Mouse (Mus musculus): ENCODE measurements around the gene Cerkl. TPM values are rescaled to one million over a fixed set of nuclear protein-coding genes. Genes with fewer than 3 reads are reported as not detected.
A peak's percentile ranks its signal among the peaks of the same experiment; 100 is the strongest.

The Cerkl gene
- polyA plus RNA-seq, 1 experiment from 2014 or later = 1.4 TPM

- 3% methylated on average over 44 of the region's 44 CpGs for WGBS
- peak; percentile 32; the same call in 1 of the 2 replicates for ATAC-seq (ENCODE audit: low read depth)
- Histone ChIP-seq H3K36me3 (ENCODE audit: control insufficient read depth, insufficient read depth, low read length) (no peaks in the 10 kb centered on the region), H3K4me1 (ENCODE audit: control insufficient read depth, insufficient read depth, low read length) (peaks cover 13% of the 10 kb centered on the region; the same call in 1 of the 2 replicates), H3K9ac (replicated peaks; ENCODE audit: low read depth, low read length) (no peak overlapping the region), H3K4me3 (ENCODE audit: low read depth, low read length) (no peak overlapping the region), H3K4me2 (ENCODE audit: low read depth, low read length) (peak overlapping the region; percentile 36), H3K27ac (ENCODE audit: low read depth, low read length) (peak overlapping the region; percentile 22; the same call in 1 of the 2 replicates), H3K27me3 (ENCODE audit: control insufficient read depth, insufficient read depth, low read length) (peaks cover 19% of the 10 kb centered on the region), H3K9me3 (ENCODE audit: control insufficient read depth, low read length) (no peaks in the 10 kb centered on the region)
These were observed 2.8 kb upstream of the Cerkl start for GRCm38 (mm10) chr2:79459061-79460045.

DNA sequence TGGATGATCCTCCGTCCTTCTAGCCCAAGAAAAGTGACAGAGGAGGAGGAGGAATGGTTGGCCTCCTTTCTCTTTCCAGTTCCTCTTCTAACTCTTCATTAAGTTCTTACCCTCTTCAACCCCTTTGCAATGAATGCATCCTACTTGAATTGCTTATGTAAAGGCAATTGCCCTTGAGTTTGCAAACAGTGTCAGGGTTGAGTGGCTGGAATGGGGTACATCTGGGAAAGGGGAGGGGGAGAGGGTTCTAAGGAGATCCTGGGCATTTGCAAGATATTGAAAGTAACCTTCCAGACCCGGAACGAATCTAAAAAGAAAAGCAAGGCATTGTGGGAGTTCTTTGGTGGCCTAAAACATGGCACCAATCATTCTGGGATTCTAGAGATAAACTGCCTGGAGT lies 1.3 kb upstream of the Cerkl start:
- H3K27me3 ChIP-seq (ENCODE audit: control insufficient read depth, insufficient read depth, low read length) = peaks cover 19% of the 10 kb centered on the region
- H3K4me3 ChIP-seq (ENCODE audit: low read depth, low read length) = no peak overlapping the region
- 20% methylated on average over 3 of the region's 3 CpGs for WGBS
- H3K4me2 ChIP-seq (ENCODE audit: low read depth, low read length) = no peak overlapping the region
- peaks cover 13% of the 10 kb centered on the region; the same call in 1 of the 2 replicates for H3K4me1 ChIP-seq (ENCODE audit: control insufficient read depth, insufficient read depth, low read length)
- ATAC-seq (ENCODE audit: low read depth) = no peak
- H3K36me3 ChIP-seq (ENCODE audit: control insufficient read depth, insufficient read depth, low read length) = no peaks in the 10 kb centered on the region
- no peak overlapping the region for H3K9ac ChIP-seq (replicated peaks; ENCODE audit: low read depth, low read length)
- H3K27ac ChIP-seq (ENCODE audit: low read depth, low read length) = no peak overlapping the region
- no peaks in the 10 kb centered on the region for H3K9me3 ChIP-seq (ENCODE audit: control insufficient read depth, low read length)

DNA sequence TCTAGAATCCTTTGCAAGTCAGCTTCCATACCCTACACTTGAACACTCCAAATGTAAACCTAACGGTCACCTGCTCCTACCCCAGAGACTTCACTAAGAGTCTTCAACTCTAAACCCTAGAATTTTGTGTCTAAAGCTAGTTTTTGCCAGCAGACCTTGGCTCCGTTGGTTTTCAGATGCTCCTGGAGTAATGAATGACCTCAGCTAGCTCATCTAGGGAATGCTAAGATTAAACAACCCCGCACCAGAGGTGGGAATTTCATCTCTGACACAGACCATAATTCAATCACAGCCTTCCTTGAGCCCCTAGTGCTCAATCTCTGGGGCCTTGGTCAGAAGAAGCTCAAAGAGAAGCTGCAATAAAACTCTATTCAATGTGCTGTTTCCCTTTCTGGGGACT lies 849 bp upstream of the Cerkl start:
- H3K4me1 ChIP-seq (ENCODE audit: control insufficient read depth, insufficient read depth, low read length) = peaks cover 13% of the 10 kb centered on the region; the same call in 1 of the 2 replicates
- no peak overlapping the region for H3K9ac ChIP-seq (replicated peaks; ENCODE audit: low read depth, low read length)
- no peak overlapping the region for H3K4me3 ChIP-seq (ENCODE audit: low read depth, low read length)
- H3K27me3 ChIP-seq (ENCODE audit: control insufficient read depth, insufficient read depth, low read length) = peaks cover 19% of the 10 kb centered on the region
- no peaks in the 10 kb centered on the region for H3K9me3 ChIP-seq (ENCODE audit: control insufficient read depth, low read length)
- WGBS = 40% methylated on average over 3 of the region's 3 CpGs
- no peak for ATAC-seq (ENCODE audit: low read depth)
- no peaks in the 10 kb centered on the region for H3K36me3 ChIP-seq (ENCODE audit: control insufficient read depth, insufficient read depth, low read length)
- H3K4me2 ChIP-seq (ENCODE audit: low read depth, low read length) = no peak overlapping the region
- H3K27ac ChIP-seq (ENCODE audit: low read depth, low read length) = no peak overlapping the region

- no peak overlapping the region; the same call in 1 of the 2 replicates for H3K27ac ChIP-seq (ENCODE audit: low read depth, low read length)
- H3K4me1 ChIP-seq (ENCODE audit: control insufficient read depth, insufficient read depth, low read length) = peaks cover 13% of the 10 kb centered on the region; the same call in 1 of the 2 replicates
- H3K36me3 ChIP-seq (ENCODE audit: control insufficient read depth, insufficient read depth, low read length) = no peaks in the 10 kb centered on the region
- peak overlapping the region; percentile 71 for H3K4me2 ChIP-seq (ENCODE audit: low read depth, low read length)
- ATAC-seq (ENCODE audit: low read depth) = no peak
- 1% methylated on average over 10 of the region's 10 CpGs for WGBS
- peak overlapping the region; percentile 16; the same call in 1 of the 2 replicates for H3K9ac ChIP-seq (replicated peaks; ENCODE audit: low read depth, low read length)
- no peaks in the 10 kb centered on the region for H3K9me3 ChIP-seq (ENCODE audit: control insufficient read depth, low read length)
- H3K27me3 ChIP-seq (ENCODE audit: control insufficient read depth, insufficient read depth, low read length) = peaks cover 19% of the 10 kb centered on the region
- peak overlapping the region; percentile 41 for H3K4me3 ChIP-seq (ENCODE audit: low read depth, low read length)
These were observed 939 bp downstream of the Cerkl start for GRCm38 (mm10) chr2:79455646-79456045.

- Histone ChIP-seq H3K9me3 (ENCODE audit: control insufficient read depth, low read length) (no peaks in the 10 kb centered on the region), H3K4me2 (ENCODE audit: low read depth, low read length) (peak overlapping the region; percentile 71), H3K27ac (ENCODE audit: low read depth, low read length) (peak overlapping the region; percentile 66; the same call in 1 of the 2 replicates), H3K4me3 (ENCODE audit: low read depth, low read length) (peak overlapping the region; percentile 41), H3K27me3 (ENCODE audit: control insufficient read depth, insufficient read depth, low read length) (peaks cover 17% of the 10 kb centered on the region), H3K4me1 (ENCODE audit: control insufficient read depth, insufficient read depth, low read length) (peaks cover 13% of the 10 kb centered on the region; the same call in 1 of the 2 replicates), H3K9ac (replicated peaks; ENCODE audit: low read depth, low read length) (peak overlapping the region; percentile 53), H3K36me3 (ENCODE audit: control insufficient read depth, insufficient read depth, low read length) (no peaks in the 10 kb centered on the region)
- 8% methylated on average over 15 of the region's 15 CpGs for WGBS
- ATAC-seq (ENCODE audit: low read depth) = no peak
These were observed 1.7 kb downstream of the Cerkl start for GRCm38 (mm10) chr2:79454786-79455446.

GRCm38 (mm10) chr2:79453901-79454781 lies 2.4 kb downstream of the Cerkl start:
- Histone ChIP-seq H3K36me3 (ENCODE audit: control insufficient read depth, insufficient read depth, low read length) (no peaks in the 10 kb centered on the region), H3K9ac (replicated peaks; ENCODE audit: low read depth, low read length) (peak overlapping the region; percentile 53), H3K27me3 (ENCODE audit: control insufficient read depth, insufficient read depth, low read length) (peaks cover 17% of the 10 kb centered on the region), H3K4me3 (ENCODE audit: low read depth, low read length) (peak overlapping the region; percentile 41), H3K9me3 (ENCODE audit: control insufficient read depth, low read length) (no peaks in the 10 kb centered on the region), H3K27ac (ENCODE audit: low read depth, low read length) (peak overlapping the region; percentile 66), H3K4me2 (ENCODE audit: low read depth, low read length) (peak overlapping the region; percentile 71), H3K4me1 (ENCODE audit: control insufficient read depth, insufficient read depth, low read length) (peaks cover 5% of the 10 kb centered on the region; the same call in 1 of the 2 replicates)
- ATAC-seq (ENCODE audit: low read depth) = peak; percentile 63; the same call in 1 of the 2 replicates
- 2% methylated on average over 55 of the region's 55 CpGs for WGBS

DNA sequence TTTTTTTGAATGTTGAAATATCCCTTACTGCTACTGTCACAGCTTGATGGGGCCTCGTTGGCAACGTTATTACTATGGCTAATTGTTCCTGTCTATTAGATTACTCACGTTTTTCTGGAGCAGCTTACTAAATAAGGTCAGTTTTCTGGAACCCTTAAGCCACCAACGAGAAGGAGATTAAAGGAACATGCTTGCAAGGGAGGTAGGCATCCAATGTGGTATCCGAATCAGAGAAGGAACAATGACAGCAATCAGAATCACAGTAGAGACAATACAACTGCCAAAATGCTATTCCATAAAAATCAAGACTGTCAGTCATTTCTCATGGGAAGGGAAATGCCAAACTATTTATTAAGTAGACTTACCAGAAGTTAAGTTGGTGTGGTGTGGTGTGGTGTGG lies 5.1 kb downstream of the Cerkl start:
- no peak for ATAC-seq (ENCODE audit: low read depth)
- Histone ChIP-seq H3K27me3 (ENCODE audit: control insufficient read depth, insufficient read depth, low read length) (peaks cover 5% of the 10 kb centered on the region), H3K9ac (replicated peaks; ENCODE audit: low read depth, low read length) (no peak overlapping the region), H3K4me1 (ENCODE audit: control insufficient read depth, insufficient read depth, low read length) (no peaks in the 10 kb centered on the region), H3K4me3 (ENCODE audit: low read depth, low read length) (no peak overlapping the region), H3K9me3 (ENCODE audit: control insufficient read depth, low read length) (no peaks in the 10 kb centered on the region), H3K36me3 (ENCODE audit: control insufficient read depth, insufficient read depth, low read length) (no peaks in the 10 kb centered on the region), H3K27ac (ENCODE audit: low read depth, low read length) (no peak overlapping the region), H3K4me2 (ENCODE audit: low read depth, low read length) (no peak overlapping the region)
- WGBS = 43% methylated on average over 5 of the region's 5 CpGs

- H3K4me2 ChIP-seq (ENCODE audit: low read depth, low read length) = no peak overlapping the region; the same call in 1 of the 2 replicates
- no peak for ATAC-seq (ENCODE audit: low read depth)
- H3K36me3 ChIP-seq (ENCODE audit: control insufficient read depth, insufficient read depth, low read length) = no peaks in the 10 kb centered on the region
- no peaks in the 10 kb centered on the region for H3K4me1 ChIP-seq (ENCODE audit: control insufficient read depth, insufficient read depth, low read length)
- no peaks in the 10 kb centered on the region for H3K9me3 ChIP-seq (ENCODE audit: control insufficient read depth, low read length)
- H3K27ac ChIP-seq (ENCODE audit: low read depth, low read length) = no peak overlapping the region
- H3K4me3 ChIP-seq (ENCODE audit: low read depth, low read length) = no peak overlapping the region
- H3K27me3 ChIP-seq (ENCODE audit: control insufficient read depth, insufficient read depth, low read length) = peaks cover 5% of the 10 kb centered on the region
- 48% methylated on average over 4 of the region's 4 CpGs for WGBS
- H3K9ac ChIP-seq (replicated peaks; ENCODE audit: low read depth, low read length) = no peak overlapping the region
These were observed 5.7 kb downstream of the Cerkl start for GRCm38 (mm10) chr2:79450684-79451394.

Data from neural tube, embryonic 14.5 days (tissue).